Mouse (Mus musculus): ENCODE data around the gene Ccni. TPM values are rescaled to one million over a fixed set of nuclear protein-coding genes. Genes with fewer than 3 reads are reported as not detected.

Ccni gene
- total and polyA plus RNA-seq, 3 experiments, result 34.7 to 91.6 (median 82.1) TPM

GRCm38 (mm10) chr5:93151985-93152384 is 54.3 kb downstream of the Ccni start:
- no peaks in the 10 kb centered on the region for H3K9me3 ChIP-seq (replicated peaks; ENCODE audit: low read length)
- peak overlapping the region; percentile 90 for H3K4me2 ChIP-seq (ENCODE audit: insufficient read depth, low read depth, poor library complexity, severe bottlenecking)
- H3K4me1 ChIP-seq (ENCODE audit: control insufficient read depth in 1 of 2, insufficient read depth in 2 of 2), result peaks cover 23 to 48% of the 10 kb centered on the region in 2 experiments
- dilution Hi-C loops (cut with MboI; ENCODE audit: extremely low pct_ligation_motif_present, extremely low pct_unique_long_range_greater_than_20kb, low sequenced_read_pairs), result no loop called here
- peak; percentile 49 for DNase-seq (ENCODE audit: extremely low read depth)
- in situ Hi-C loops (cut with MboI; ENCODE audit: low pct_ligation_motif_present, low pct_unique_long_range_greater_than_20kb, low sequenced_read_pairs), result no loop called here
- 0 out of 2 replicates have a peak, but pooled peaks have one; percentile 41 for TF ChIP-seq MXI1 (IDR thresholded peaks at IDR 0.05; ENCODE audit: low read depth, low read length)
- peak; percentile 22; the same call in 1 of the 2 replicates for TF ChIP-seq IRF4 (IDR thresholded peaks at IDR 0.05; ENCODE audit: low read depth, low read length)
- TF ChIP-seq ZC3H11A (IDR thresholded peaks at IDR 0.05; ENCODE audit: low read depth, low read length), result no peak
- 0 out of 2 replicates have a peak, but pooled peaks have one; percentile 26 for TF ChIP-seq EP300 (IDR thresholded peaks at IDR 0.05; ENCODE audit: low read length)
- peaks cover 14% of the 10 kb centered on the region for H3K79me2 ChIP-seq (replicated peaks; ENCODE audit: control insufficient read depth, extremely low read depth, insufficient read depth, poor library complexity, severe bottlenecking)
- peak overlapping the region; percentile 17 to 45 (median 29) for H3K4me3 ChIP-seq (replicated peaks in 1 of 3; ENCODE audit: low read depth in 2 of 3, low read length in 2 of 3, poor library complexity in 1 of 3)
- peaks cover 38 to 75% of the 10 kb centered on the region in 2 experiments for H3K36me3 ChIP-seq (replicated peaks in 1 of 2; ENCODE audit: control insufficient read depth in 1 of 2, insufficient read depth in 1 of 2, low read length in 1 of 2)
- peak overlapping the region; percentile 44 for H3K9ac ChIP-seq (ENCODE audit: insufficient read depth, low read depth)
- no peaks in the 10 kb centered on the region for H3K27me3 ChIP-seq (replicated peaks)
- peak overlapping the region; percentile 93 for H3K27ac ChIP-seq (ENCODE audit: insufficient read depth, low read depth)

- Histone ChIP-seq H3K79me2 (replicated peaks; ENCODE audit: control insufficient read depth, extremely low read depth, insufficient read depth, poor library complexity, severe bottlenecking) (peaks cover 18% of the 10 kb centered on the region), H3K4me2 (ENCODE audit: insufficient read depth, low read depth, poor library complexity, severe bottlenecking) (no peak overlapping the region), H3K36me3 (replicated peaks in 1 of 2; ENCODE audit: control insufficient read depth in 1 of 2, insufficient read depth in 1 of 2, low read length in 1 of 2) (peaks cover 25 to 75% of the 10 kb centered on the region in 2 experiments), H3K9ac (ENCODE audit: insufficient read depth, low read depth) (no peak overlapping the region), H3K9me3 (replicated peaks; ENCODE audit: low read length) (no peaks in the 10 kb centered on the region), H3K4me3 (replicated peaks in 1 of 3; ENCODE audit: low read depth in 2 of 3, low read length in 2 of 3, poor library complexity in 1 of 3) (no peak overlapping the region), H3K4me1 (ENCODE audit: control insufficient read depth in 1 of 2, insufficient read depth in 2 of 2) (peaks cover 23 to 58% of the 10 kb centered on the region in 2 experiments), H3K27ac (ENCODE audit: insufficient read depth, low read depth) (no peak overlapping the region; the same call in 1 of the 2 replicates), H3K27me3 (replicated peaks) (no peaks in the 10 kb centered on the region)
- TF ChIP-seq IRF4 (IDR thresholded peaks at IDR 0.05; ENCODE audit: low read depth, low read length) (no peak), NELFE (IDR thresholded peaks at IDR 0.05; ENCODE audit: low read depth, low read length) (no peak), JUN (IDR thresholded peaks at IDR 0.05; ENCODE audit: insufficient read depth, low read depth, low read length) (no peak), EP300 (IDR thresholded peaks at IDR 0.05; ENCODE audit: low read length) (no peak), ELF1 (IDR thresholded peaks at IDR 0.05; ENCODE audit: low read depth, low read length) (no peak), JUND (conservative IDR thresholded peaks at IDR 0.05; ENCODE audit: low read depth, low read length) (no peak), BHLHE40 (IDR thresholded peaks at IDR 0.05; ENCODE audit: low read depth, low read length) (no peak), NRF1 (IDR thresholded peaks at IDR 0.05; ENCODE audit: low read depth, low read length) (no peak), RAD21 (IDR thresholded peaks at IDR 0.05; ENCODE audit: low read depth, low read length) (no peak), POLR2AphosphoS2 (IDR thresholded peaks at IDR 0.05; ENCODE audit: low read depth, low read length) (no peak), ZMIZ1 (IDR thresholded peaks at IDR 0.05; ENCODE audit: low read depth, low read length) (no peak), UBTF (IDR thresholded peaks at IDR 0.05; ENCODE audit: low read depth, low read length) (no peak), MAX (IDR thresholded peaks at IDR 0.05; ENCODE audit: low read length) (no peak), MXI1 (IDR thresholded peaks at IDR 0.05; ENCODE audit: low read depth, low read length) (no peak), TBP (conservative IDR thresholded peaks at IDR 0.05; ENCODE audit: low read depth, low read length) (no peak), TCF12 (IDR thresholded peaks at IDR 0.05; ENCODE audit: low read depth, low read length) (no peak), SIN3A (IDR thresholded peaks at IDR 0.05; ENCODE audit: low read length) (no peak)
- DNase-seq (ENCODE audit: extremely low read depth), result peak; percentile 35
- in situ Hi-C loops (cut with MboI; ENCODE audit: low pct_ligation_motif_present, low pct_unique_long_range_greater_than_20kb, low sequenced_read_pairs) (no loop called here), dilution Hi-C loops (cut with MboI; ENCODE audit: extremely low pct_ligation_motif_present, extremely low pct_unique_long_range_greater_than_20kb, low sequenced_read_pairs) (no loop called here)
Measured at GRCm38 (mm10) chr5:93149969-93150777, 56.1 kb downstream of the Ccni start.

All from CH12.LX (cell line).